Comparison of ENCODE assay signal across 8 mouse cellular contexts in the genomic region with DNA sequence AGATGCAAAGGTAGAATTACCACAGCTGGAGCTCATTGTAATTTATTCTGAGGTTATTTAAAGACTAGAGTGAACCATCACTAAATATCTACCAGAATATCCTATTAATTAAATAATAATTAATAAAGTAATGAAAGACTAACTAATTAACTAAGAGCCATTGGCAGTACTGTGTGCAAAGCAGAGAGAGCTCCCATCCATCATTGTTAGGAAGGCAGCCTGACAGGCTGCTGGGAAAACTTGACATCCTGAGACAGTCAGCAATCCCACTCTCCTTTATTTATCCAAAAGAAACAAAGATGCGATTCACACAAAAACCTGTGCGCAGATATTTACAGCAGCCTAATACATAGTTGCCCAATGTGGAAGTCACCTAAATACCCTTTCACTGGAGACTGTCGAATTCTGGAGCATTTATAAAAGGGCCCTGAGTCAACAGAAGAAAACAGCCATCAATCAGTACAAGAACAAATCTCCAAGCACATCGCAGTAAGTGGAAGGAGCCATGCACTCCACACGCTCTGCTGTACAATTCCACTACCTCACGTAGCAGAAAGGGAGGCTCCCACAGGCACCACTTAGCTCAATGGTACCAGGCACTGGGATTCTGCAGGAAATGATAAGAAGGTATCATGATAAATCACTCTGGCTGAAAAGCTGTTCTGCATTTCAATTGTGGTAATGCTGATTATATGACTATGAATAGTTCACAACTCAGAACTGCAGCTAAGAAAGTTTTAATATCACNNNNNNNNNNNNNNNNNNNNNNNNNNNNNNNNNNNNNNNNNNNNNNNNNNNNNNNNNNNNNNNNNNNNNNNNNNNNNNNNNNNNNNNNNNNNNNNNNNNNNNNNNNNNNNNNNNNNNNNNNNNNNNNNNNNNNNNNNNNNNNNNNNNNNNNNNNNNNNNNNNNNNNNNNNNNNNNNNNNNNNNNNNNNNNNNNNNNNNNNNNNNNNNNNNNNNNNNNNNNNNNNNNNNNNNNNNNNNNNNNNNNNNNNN. TPM values are rescaled to one million over a fixed set of nuclear protein-coding genes. Genes with fewer than 3 reads are reported as not detected.
A peak's percentile ranks its signal among the peaks of the same experiment; 100 is the strongest.
DNase-seq lines count a peak whose midpoint lies in the region; ATAC-seq and TF ChIP-seq lines count a peak whose summit lies in the region.

No protein-coding gene starts in this region.

- ATAC-seq in heart, embryonic 13.5 days (ENCODE audit: extremely low read depth, insufficient number of reproducible peaks, low FRiP score, low TSS enrichment): no peak; the same call in 1 of the 2 replicates
- ATAC-seq in hindbrain, embryonic 11.5 days (ENCODE audit: low FRiP score): peak; percentile 75
- ATAC-seq in midbrain, embryonic 16.5 days: peak; percentile 89

- no peak for TF ChIP-seq CTCF in cerebellum, adult 2 months (IDR thresholded peaks at IDR 0.05; ENCODE audit: borderline replicate concordance, insufficient read depth, low read depth, low read length)

- no peak for TF ChIP-seq POLR2A in cerebellum, adult 2 months (IDR thresholded peaks at IDR 0.05; ENCODE audit: borderline replicate concordance, insufficient read depth, low read length)

- peaks cover 17% of the 10 kb centered on the region for H3K4me1 ChIP-seq in heart, embryonic 13.5 days
- H3K4me1 ChIP-seq in hindbrain, embryonic 11.5 days (replicated peaks; ENCODE audit: control insufficient read depth, insufficient read depth, low read length): no peaks in the 10 kb centered on the region
- H3K4me1 ChIP-seq in midbrain, embryonic 16.5 days (ENCODE audit: control insufficient read depth, insufficient read depth, low read length): peaks cover 9% of the 10 kb centered on the region
- no peaks in the 10 kb centered on the region for H3K4me1 ChIP-seq in cerebellum, adult 2 months (ENCODE audit: control insufficient read depth, insufficient read depth, low read length)

- WGBS in heart, embryonic 13.5 days: 19% methylated on average over 6 of the region's 6 CpGs
- WGBS in hindbrain, embryonic 11.5 days: 35% methylated on average over 6 of the region's 6 CpGs
- 36% methylated on average over 6 of the region's 6 CpGs for WGBS in midbrain, embryonic 16.5 days
- WGBS in cerebellum, adult 2 months: 69% methylated on average over 6 of the region's 6 CpGs

- peak overlapping the region; percentile 45 for H3K4me2 ChIP-seq in heart, embryonic 13.5 days
- no peak overlapping the region for H3K4me2 ChIP-seq in hindbrain, embryonic 11.5 days (replicated peaks; ENCODE audit: low read depth, low read length)
- H3K4me2 ChIP-seq in midbrain, embryonic 16.5 days (ENCODE audit: low read length): no peak overlapping the region

- H3K27ac ChIP-seq in heart, embryonic 13.5 days (replicated peaks): peak overlapping the region; percentile 51
- H3K27ac ChIP-seq in hindbrain, embryonic 11.5 days (ENCODE audit: low read depth, low read length): peak overlapping the region; percentile 49; the same call in 1 of the 2 replicates
- H3K27ac ChIP-seq in midbrain, embryonic 16.5 days (ENCODE audit: low read length): peak overlapping the region; percentile 58
- no peak overlapping the region for H3K27ac ChIP-seq in cerebellum, adult 2 months (ENCODE audit: insufficient read depth, low read length)

- 0 out of 2 replicates have a peak, but pooled peaks cover 4% of the 10 kb centered on the region for H3K9me3 ChIP-seq in heart, embryonic 13.5 days
- H3K9me3 ChIP-seq in hindbrain, embryonic 11.5 days (ENCODE audit: control insufficient read depth, low read length): no peaks in the 10 kb centered on the region
- H3K9me3 ChIP-seq in midbrain, embryonic 16.5 days (replicated peaks; ENCODE audit: control insufficient read depth, low read length, poor library complexity, severe bottlenecking): no peaks in the 10 kb centered on the region

- no peak overlapping the region for H3K9ac ChIP-seq in heart, embryonic 13.5 days
- H3K9ac ChIP-seq in hindbrain, embryonic 11.5 days (ENCODE audit: low read depth, low read length): no peak overlapping the region
- no peak overlapping the region for H3K9ac ChIP-seq in midbrain, embryonic 16.5 days (ENCODE audit: low read depth, low read length)

- H3K27me3 ChIP-seq in heart, embryonic 13.5 days (replicated peaks): no peaks in the 10 kb centered on the region
- no peaks in the 10 kb centered on the region for H3K27me3 ChIP-seq in hindbrain, embryonic 11.5 days (ENCODE audit: control insufficient read depth, insufficient read depth, low read length)
- no peaks in the 10 kb centered on the region for H3K27me3 ChIP-seq in midbrain, embryonic 16.5 days (ENCODE audit: control insufficient read depth, insufficient read depth, low read depth, low read length)
- H3K27me3 ChIP-seq in cerebellum, adult 2 months (ENCODE audit: control insufficient read depth, insufficient read depth, low read length): no peaks in the 10 kb centered on the region

- H3K4me3 ChIP-seq in heart, embryonic 13.5 days: no peak overlapping the region
- H3K4me3 ChIP-seq in hindbrain, embryonic 11.5 days (ENCODE audit: low read depth, low read length): no peak overlapping the region
- no peak overlapping the region for H3K4me3 ChIP-seq in midbrain, embryonic 16.5 days (ENCODE audit: low read depth, low read length)
- no peak overlapping the region for H3K4me3 ChIP-seq in cerebellum, adult 2 months (replicated peaks; ENCODE audit: insufficient read depth, low read depth, low read length)

- no peaks in the 10 kb centered on the region for H3K36me3 ChIP-seq in heart, embryonic 13.5 days
- no peaks in the 10 kb centered on the region for H3K36me3 ChIP-seq in hindbrain, embryonic 11.5 days (ENCODE audit: control insufficient read depth, insufficient read depth, low read length)
- H3K36me3 ChIP-seq in midbrain, embryonic 16.5 days (ENCODE audit: control insufficient read depth, insufficient read depth, low read length): no peaks in the 10 kb centered on the region

- DNase-seq in heart, adult 9 months (ENCODE audit: low spot score in 2 of 2): no peak
- peak; percentile 45 for DNase-seq in brain, adult 2 months (ENCODE audit: low read depth, low spot score)
- DNase-seq in hindbrain, embryonic 11.5 days (ENCODE audit: low spot score): peak; percentile 20
- DNase-seq in cerebellum, adult 2 months: no peak
- no peak for DNase-seq in cerebellum, postnatal 36 days
- no peak for DNase-seq in testis, postnatal 14 days (ENCODE audit: low spot score)

RNA-seq across cellular contexts. Expression of gene St8sia1, which starts 15.7 kb away (rescaled TPM):
- polyA plus RNA-seq in heart, embryonic 13.5 days (2015; fragmentation: Nextera tagmentation; extraction: Ambion mirVana): 2.0 and 2.2 TPM in 2 replicates
- polyA plus RNA-seq in hindbrain, embryonic 11.5 days (2014; fragmentation: Nextera tagmentation; extraction: Ambion mirVana): 5.1 and 6.3 TPM in 2 replicates
- polyA plus RNA-seq in midbrain, embryonic 16.5 days (2015; fragmentation: Nextera tagmentation; extraction: Ambion mirVana): 7.5 and 8.3 TPM in 2 replicates
- polyA plus RNA-seq in cerebellum, adult 2 months (2012; rRNA removed): 22.2 and 22.6 TPM in 2 replicates

Comparison
In these comparisons a context has a peak if more than half of its experiments do, and no peak if none do; other contexts are left out.
1. DNase-seq: peak in brain, adult 2 months (single experiment) and hindbrain, embryonic 11.5 days (single experiment); none in heart, adult 9 months (0 of 2), cerebellum, adult 2 months (0 of 2), cerebellum, postnatal 36 days (0 of 2) and testis, postnatal 14 days (single experiment).